Mouse (Mus musculus) lung, embryonic 14.5 days (tissue): ENCODE results near the gene Ercc1. TPM values are rescaled to one million over a fixed set of nuclear protein-coding genes. Genes with fewer than 3 reads are reported as not detected.

Source experiments
- ATAC-seq: fragments of 200-750 bp; cut with Nextera tagmentation; 2 replicates; pipeline ENCODE4 v1.8.0; 2017; ENCODE audit warnings: mild to moderate bottlenecking, moderate TSS enrichment, moderate library complexity; ENCODE audit not compliant: insufficient read depth
- DNase-seq: peaks from one replicate; pipeline ENCODE4 v3.0.0-alpha.2; 2015
- H3K27ac ChIP-seq: fragments of 300-500 bp; sonication (generic); 2 replicates; pipeline ENCODE4 v1.5.1; 2014; ENCODE audit warnings: low read depth, mild to moderate bottlenecking, moderate library complexity
- H3K27me3 ChIP-seq: fragments of 300-500 bp; sonication (generic); 2 replicates; pipeline ENCODE4 v1.6.1; 2014; ENCODE audit warnings: low read length, control low read depth; ENCODE audit not compliant: insufficient read depth
- H3K36me3 ChIP-seq: fragments of 300-500 bp; sonication (generic); 2 replicates; pipeline ENCODE4 v1.6.1; 2014; ENCODE audit warnings: control low read depth; ENCODE audit not compliant: insufficient read depth
- H3K4me1 ChIP-seq: fragments of 300-500 bp; sonication (generic); 2 replicates; pipeline ENCODE4 v1.6.1; 2014; ENCODE audit warnings: antibody characterized with exemption, control low read depth; ENCODE audit not compliant: insufficient read depth
- H3K4me2 ChIP-seq: fragments of 300-500 bp; sonication (generic); 2 replicates; pipeline ENCODE4 v1.6.1; 2014; ENCODE audit warnings: mild to moderate bottlenecking
- H3K4me3 ChIP-seq: fragments of 300-500 bp; sonication (generic); 2 replicates; pipeline ENCODE4 v1.5.1; 2014; ENCODE audit warnings: low read depth, low read length
- H3K9ac ChIP-seq: fragments of 300-500 bp; sonication (generic); 2 replicates; pipeline ENCODE4 v1.6.1; 2014
- H3K9me3 ChIP-seq: fragments of 300-500 bp; sonication (generic); 2 replicates; pipeline ENCODE4 v1.6.1; 2016; ENCODE audit warnings: low read depth, low read length, control low read depth
- CTCF ChIP-seq: IDR thresholded peaks from 2 replicates; pipeline ENCODE4 v1.5.1; 2016; ENCODE audit warnings: antibody characterized with exemption, low read depth
- WGBS: fragments of 180-500 bp; shearing (Covaris S2); extraction: QIAGEN DNeasy Blood & Tissue Kit; methylation state at CpG from one replicate; pipeline ENCODE4 v1.1.7; 2014; 5-methylcytosine and 5-hydroxymethylcytosine counted together
- polyA plus RNA-seq: library from polyadenylated mRNA; unstranded; fragments of >200 nt; fragmentation: Nextera tagmentation; extraction: Ambion mirVana; gene quantifications from 2 replicates; pipeline ENCODE4 v1.2.1, GENCODE M21; 2014

The Ercc1 gene
- polyA plus RNA-seq, 1 experiment from 2014 or later = 90.5 TPM

- no peak for TF ChIP-seq CTCF
- H3K9ac ChIP-seq = no peak overlapping the region
- H3K4me3 ChIP-seq = no peak overlapping the region
- no peaks in the 10 kb centered on the region for H3K4me1 ChIP-seq
- WGBS = 82% methylated on average over 13 of the region's 13 CpGs
- H3K27ac ChIP-seq = no peak overlapping the region
- no peaks in the 10 kb centered on the region for H3K27me3 ChIP-seq
- ATAC-seq (no peak), DNase-seq (no peak)
- H3K9me3 ChIP-seq = no peaks in the 10 kb centered on the region
- no peak overlapping the region for H3K4me2 ChIP-seq
- H3K36me3 ChIP-seq = peaks cover 52% of the 10 kb centered on the region
Observed at GRCm38 (mm10) chr7:19349188-19349915, 4.8 kb downstream of the Ercc1 start.

GRCm38 (mm10) chr7:19350221-19350620 is 5.6 kb downstream of the Ercc1 start:
- Histone ChIP-seq H3K4me1 (no peaks in the 10 kb centered on the region), H3K9ac (no peak overlapping the region), H3K9me3 (no peaks in the 10 kb centered on the region), H3K27ac (no peak overlapping the region), H3K27me3 (no peaks in the 10 kb centered on the region), H3K4me2 (no peak overlapping the region), H3K4me3 (no peak overlapping the region), H3K36me3 (peaks cover 61% of the 10 kb centered on the region)
- WGBS = 88% methylated on average over 8 of the region's 8 CpGs
- no peak for TF ChIP-seq CTCF
- ATAC-seq (no peak), DNase-seq (no peak)

- no peak overlapping the region for H3K27ac ChIP-seq
- H3K9ac ChIP-seq = no peak overlapping the region
- no peaks in the 10 kb centered on the region for H3K4me1 ChIP-seq
- peaks cover 67% of the 10 kb centered on the region for H3K36me3 ChIP-seq
- TF ChIP-seq CTCF = no peak
- WGBS = 84% methylated on average over 5 of the region's 5 CpGs
- no peaks in the 10 kb centered on the region for H3K9me3 ChIP-seq
- no peaks in the 10 kb centered on the region for H3K27me3 ChIP-seq
- ATAC-seq (no peak), DNase-seq (no peak)
- no peak overlapping the region for H3K4me2 ChIP-seq
- no peak overlapping the region for H3K4me3 ChIP-seq
Observed at GRCm38 (mm10) chr7:19354991-19355390, 10.4 kb downstream of the Ercc1 start.

- no peaks in the 10 kb centered on the region for H3K4me1 ChIP-seq
- 74% methylated on average over 10 of the region's 10 CpGs for WGBS
- no peak overlapping the region for H3K4me3 ChIP-seq
- no peak overlapping the region for H3K4me2 ChIP-seq
- DNase-seq (no peak), ATAC-seq (no peak)
- H3K9me3 ChIP-seq = no peaks in the 10 kb centered on the region
- no peak for TF ChIP-seq CTCF
- H3K36me3 ChIP-seq = peaks cover 57% of the 10 kb centered on the region
- H3K9ac ChIP-seq = no peak overlapping the region
- no peaks in the 10 kb centered on the region for H3K27me3 ChIP-seq
- no peak overlapping the region for H3K27ac ChIP-seq
Observed at GRCm38 (mm10) chr7:19356311-19356710, 11.7 kb downstream of the Ercc1 start.

- WGBS = 86% methylated on average over 25 of the region's 25 CpGs
- Histone ChIP-seq H3K4me3 (peak overlapping the region; percentile 64), H3K9ac (peak overlapping the region; percentile 63; the same call in 1 of the 2 replicates), H3K4me2 (peak overlapping the region; percentile 94), H3K4me1 (peaks cover 8% of the 10 kb centered on the region; the same call in 1 of the 2 replicates), H3K9me3 (no peaks in the 10 kb centered on the region), H3K36me3 (peaks cover 46% of the 10 kb centered on the region), H3K27ac (no peak overlapping the region), H3K27me3 (no peaks in the 10 kb centered on the region)
- TF ChIP-seq CTCF = no peak
- DNase-seq = no peak
- no peak for ATAC-seq
Observed at GRCm38 (mm10) chr7:19357381-19358375, 13.1 kb downstream of the Ercc1 start.

- peak overlapping the region; percentile 63 for H3K9ac ChIP-seq
- no peaks in the 10 kb centered on the region for H3K27me3 ChIP-seq
- WGBS = 14% methylated on average over 13 of the region's 13 CpGs
- H3K9me3 ChIP-seq = no peaks in the 10 kb centered on the region
- peak overlapping the region; percentile 64 for H3K4me3 ChIP-seq
- H3K4me2 ChIP-seq = peak overlapping the region; percentile 94
- peaks cover 8% of the 10 kb centered on the region; the same call in 1 of the 2 replicates for H3K4me1 ChIP-seq
- no peak for ATAC-seq
- no peak overlapping the region for H3K27ac ChIP-seq
- TF ChIP-seq CTCF = no peak
- peaks cover 38% of the 10 kb centered on the region for H3K36me3 ChIP-seq
- peak; percentile 23 for DNase-seq
Observed at GRCm38 (mm10) chr7:19358634-19359033, 14.1 kb downstream of the Ercc1 start.
